Mouse (Mus musculus) naive thymus-derived CD4-positive, alpha-beta T cell, adult 2 months (primary cell): ENCODE measurements around the gene Ctnnd2.

Experiments
- DNase-seq: peaks from one replicate; pipeline ENCODE4 v3.0.0-alpha.2; 2011; ENCODE audit warnings: low read depth

Gene Ctnnd2

DNA sequence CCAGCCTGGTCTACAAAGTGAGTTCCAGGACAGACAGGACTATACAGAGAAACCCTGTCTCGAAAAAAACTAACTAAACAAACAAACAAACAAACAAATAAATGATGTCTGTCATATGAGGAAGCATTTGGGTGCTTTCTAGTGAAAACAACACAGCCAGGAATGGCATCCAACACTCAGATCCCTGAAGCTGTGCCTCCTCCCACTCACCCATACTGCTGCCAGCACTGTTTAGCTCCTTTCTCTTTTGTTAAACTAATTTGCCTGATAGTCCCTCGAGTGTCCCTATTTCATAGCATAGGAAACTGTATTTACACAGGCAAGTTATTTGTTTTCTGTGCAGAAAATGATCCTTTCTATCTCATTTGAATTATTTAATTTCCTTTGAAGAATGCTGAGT, 546.8 kb downstream of the Ctnnd2 start:
- DNase-seq = no peak

DNA sequence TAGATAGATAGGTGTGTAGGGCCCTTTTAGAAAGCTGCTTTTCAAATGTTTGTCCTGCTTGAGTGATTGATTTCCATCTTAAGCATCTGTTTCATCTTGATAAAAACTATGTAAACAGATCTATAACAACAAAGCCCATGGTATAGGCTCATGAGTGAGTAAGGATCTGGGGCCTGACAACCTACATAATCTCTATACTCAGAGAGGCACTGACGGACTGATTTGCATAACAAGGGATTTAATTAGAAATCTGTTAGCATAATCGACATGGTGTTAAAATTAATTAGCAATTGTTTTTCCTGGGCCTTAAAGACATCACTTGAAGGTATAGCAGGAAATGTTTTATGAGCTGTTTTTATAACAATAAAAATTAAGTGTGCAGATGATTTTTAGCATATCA, 548.7 kb downstream of the Ctnnd2 start:
- DNase-seq = no peak

DNA sequence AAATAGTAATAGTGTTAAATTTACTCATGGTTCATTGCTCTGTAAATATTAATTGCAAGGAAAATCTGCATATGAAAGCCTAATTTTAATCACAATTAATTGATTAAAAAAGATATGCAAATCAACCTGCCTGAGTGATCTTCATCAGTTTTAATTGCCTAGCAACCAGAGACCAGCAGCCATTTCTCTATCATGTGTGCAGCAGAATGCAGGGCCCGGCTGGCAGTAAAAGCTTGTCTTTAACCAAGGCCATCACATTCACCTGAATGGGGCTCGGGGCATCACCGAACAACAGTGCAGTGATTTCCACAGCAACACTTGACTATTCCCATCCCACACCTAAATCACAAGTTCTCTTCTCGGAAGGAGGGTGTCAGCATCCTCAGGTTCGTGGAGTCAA, 553.7 kb downstream of the Ctnnd2 start:
- no peak for DNase-seq

DNA sequence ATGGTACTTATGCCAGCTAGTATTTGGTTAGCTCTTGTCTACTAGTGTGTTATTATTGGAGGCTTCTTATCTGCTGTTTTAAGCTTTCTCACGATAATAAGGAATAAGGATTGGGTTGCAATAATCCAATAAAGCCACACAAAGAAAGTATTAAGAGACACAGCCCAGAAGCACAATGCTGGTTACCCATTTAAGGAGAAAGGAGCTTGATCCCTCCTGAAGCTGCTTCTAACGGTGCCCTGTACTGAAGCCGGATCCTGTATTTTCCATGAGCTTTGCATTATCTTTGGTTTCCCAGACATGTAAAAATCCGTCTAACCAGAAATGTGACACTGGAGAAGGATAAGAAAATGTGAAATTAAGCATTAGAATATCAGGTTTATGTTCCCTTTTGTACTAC, 565.8 kb downstream of the Ctnnd2 start:
- no peak for DNase-seq

DNA sequence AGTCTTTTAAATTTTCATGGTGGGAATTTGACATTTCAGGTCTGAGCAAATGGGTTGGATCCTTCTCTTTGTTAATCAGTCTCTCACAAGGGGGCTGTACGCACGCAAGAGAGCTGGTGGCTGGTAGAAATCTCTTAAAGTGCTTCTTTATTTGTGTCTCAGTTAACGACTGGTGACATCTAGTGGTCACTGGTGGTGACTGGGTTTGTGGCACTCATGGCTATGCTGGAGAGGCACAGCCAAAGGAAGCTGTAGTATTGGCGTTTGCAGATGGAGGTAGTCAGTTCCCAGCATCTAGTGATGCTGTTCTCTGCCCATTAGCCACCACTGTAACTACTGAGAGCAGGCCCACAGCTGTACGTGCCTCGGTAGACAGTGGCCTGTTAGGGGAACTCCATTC, 568.3 kb downstream of the Ctnnd2 start:
- DNase-seq = peak; percentile 74

DNA sequence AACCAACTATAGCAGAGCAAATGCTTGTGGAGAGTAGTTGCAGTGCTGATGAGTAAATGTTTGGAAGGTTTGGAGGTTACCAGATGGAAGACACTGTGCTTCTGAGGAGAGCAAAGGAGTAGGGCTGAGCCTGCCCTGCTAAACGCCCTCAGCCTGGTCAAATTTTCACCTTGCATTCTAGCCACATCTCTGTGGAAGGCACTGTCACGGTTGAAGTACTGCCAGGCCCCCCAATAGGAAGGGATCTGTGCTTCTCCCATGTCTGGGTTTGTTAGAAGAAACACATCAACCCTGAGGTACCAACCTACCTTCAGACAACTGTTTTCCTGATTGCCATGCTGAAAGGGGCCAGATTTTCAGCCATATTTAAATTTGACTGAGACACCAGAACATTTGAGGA, 585.6 kb downstream of the Ctnnd2 start:
- no peak for DNase-seq

DNA sequence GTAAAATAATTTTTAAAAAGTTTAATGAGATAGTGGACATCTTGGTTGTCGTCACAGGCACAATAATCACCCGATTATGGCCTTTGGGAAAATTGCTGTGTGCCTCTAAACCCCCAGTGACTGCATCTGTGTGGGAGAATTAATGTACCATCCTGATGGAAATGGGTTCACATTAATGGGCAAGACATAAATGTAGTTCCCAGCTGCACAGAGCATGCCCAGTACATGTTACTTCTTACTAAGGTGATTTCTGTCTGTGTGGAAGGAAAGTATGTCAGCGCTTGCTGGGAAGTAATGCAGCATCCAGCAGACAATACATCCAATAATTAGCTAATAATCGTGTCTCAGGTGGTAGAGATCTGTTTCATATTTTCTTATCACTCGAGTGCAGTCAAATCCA, 589.8 kb downstream of the Ctnnd2 start:
- no peak for DNase-seq

DNA sequence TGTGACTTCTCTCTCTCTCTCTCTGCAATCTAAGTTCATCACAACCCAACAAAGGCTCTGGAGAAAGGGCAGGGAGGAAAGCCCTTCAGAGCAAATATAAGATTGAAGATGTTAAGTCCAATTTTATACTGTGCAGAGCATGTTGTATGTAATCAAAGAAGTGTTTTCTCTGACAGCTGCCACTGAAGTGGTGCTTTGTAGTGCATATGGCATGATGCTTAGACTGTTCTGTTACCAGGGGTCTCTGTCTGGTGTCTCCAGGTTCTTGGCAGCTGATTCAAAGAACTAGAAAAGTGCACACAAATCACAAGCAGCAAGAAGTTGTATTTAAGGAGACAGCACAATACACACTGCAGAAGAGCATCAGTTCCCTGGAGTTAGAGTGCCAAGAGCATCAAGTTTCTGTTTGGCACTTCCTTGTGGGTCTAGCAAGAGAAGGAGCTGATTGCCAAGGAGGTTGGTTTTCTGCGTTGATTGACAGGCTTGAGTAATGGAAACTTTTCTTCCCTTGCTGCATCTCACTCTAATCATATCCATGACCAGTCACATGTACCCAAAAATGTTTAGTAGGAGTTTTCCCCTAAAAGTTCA, 590.4 kb downstream of the Ctnnd2 start:
- DNase-seq = no peak

DNA sequence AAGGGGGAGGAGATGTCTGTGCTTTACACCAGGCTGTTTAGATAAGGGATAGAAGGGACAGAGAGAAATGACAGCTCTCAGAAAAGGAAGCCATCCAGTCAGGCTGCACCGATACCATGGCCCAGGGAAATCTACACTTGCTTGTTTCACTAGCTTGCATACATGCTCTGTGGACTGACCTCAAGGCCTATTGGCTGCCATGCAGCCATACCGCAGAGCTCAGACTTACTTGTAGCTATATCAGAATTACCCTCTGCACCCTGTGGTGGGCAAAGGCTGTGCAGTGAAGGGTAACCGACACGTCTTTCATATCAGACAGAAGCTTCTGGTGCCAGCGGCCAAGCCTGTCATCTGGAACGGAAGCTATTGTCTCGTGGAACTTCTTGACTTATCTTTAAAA, 604.5 kb downstream of the Ctnnd2 start:
- DNase-seq = no peak

DNA sequence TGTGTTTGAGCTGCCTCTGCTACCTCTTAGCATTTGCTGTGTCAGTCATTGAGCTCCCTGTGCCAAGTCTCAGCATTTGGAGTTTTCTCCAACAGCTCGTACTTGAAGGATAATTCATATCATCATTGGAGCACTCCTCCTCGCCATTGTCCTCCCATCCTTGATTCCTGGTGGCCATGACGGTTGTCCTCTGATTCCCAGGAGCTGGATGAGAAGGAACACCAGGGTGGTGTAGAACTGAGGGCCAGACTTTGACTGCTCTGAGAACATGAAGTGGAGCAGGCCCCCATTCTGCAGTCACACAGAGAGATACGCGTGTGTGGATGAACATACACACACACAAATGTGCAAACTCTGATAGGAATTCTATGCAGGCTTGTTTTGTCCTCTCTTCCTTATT, 605.4 kb downstream of the Ctnnd2 start:
- DNase-seq = no peak

DNA sequence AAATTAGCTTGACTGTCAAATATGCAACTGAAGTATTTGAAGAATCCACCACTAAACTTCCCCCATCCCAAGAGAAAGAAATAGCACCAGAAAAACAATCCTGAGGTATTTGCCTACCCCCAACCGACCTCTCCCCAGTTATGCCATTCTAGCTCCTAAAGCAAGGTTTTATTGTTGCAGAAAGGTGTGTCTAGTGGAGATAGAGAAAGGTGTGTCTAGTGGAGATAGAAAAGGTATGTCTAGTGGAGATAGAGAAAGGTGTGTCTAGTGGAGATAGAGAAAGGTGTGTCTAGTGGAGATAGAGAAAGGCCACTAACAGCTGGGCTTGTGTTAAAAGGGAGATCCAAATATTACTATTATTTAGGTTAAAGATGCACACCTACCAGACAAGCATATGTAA, 607.5 kb downstream of the Ctnnd2 start:
- DNase-seq = no peak

DNA sequence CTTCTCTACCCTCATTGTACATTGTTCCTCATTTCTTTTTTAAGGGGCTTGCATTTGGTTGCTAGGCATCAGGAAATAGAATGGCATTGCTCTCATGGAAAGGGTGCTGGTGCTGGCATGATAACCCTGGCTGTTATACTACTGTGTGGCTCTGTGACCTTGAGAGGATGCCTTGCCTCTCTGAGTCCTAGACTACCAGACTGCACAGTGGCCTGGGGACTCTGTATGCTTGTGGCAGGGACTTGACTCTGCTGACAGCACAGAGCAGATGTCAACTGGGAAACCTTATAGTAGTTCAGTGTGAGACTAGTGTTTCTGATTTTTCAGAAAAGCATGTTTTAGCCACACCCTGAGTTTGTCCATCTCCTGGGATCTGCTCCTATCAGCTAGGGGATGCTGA, 608.6 kb downstream of the Ctnnd2 start:
- no peak for DNase-seq

DNA sequence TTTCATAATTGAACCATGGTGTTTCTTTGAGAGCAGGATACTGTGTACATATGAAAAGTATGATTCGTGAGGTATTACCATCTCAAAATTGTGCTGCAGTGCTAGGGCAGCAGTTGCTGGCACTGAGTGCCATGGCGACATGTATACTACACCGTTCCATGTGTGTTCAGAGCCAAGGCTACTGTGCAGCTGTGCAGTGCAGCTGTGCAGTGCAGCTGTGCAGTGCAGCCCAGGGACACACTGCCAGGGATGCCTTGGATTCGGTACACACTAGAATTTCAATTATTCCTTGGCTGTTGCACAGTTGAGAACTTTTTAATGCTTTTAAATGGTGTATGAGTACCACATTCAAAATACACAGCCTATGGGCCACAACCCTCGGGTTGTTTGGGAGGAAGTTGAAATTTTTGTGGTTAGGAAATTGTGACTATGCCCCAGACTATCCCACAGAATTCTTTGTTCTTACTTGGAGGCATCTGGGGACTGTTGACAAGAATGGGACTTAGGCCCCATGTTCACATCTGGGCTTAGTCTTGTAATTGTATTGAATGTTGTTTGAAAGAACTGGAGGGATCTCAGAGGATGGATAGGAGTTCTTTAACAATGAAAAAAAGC, 613.4 kb downstream of the Ctnnd2 start:
- no peak for DNase-seq

DNA sequence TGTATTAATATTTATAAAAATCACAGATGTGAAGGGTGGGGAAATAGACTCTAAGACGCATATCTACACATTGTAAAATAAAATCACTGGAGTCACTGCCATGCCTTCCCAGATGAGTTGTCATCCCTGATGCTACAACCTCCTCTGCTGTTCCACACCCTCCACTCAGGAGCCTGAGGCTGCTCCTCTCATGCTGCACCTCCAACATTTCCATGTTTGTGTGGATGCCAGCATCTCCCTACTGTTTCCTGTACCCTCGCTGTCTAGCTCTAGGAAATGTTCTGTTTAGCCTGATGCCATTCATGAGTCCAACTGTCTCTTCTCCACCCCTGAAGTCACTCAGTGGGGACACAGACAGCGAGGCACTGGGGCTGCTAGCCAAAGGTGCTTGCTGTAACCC, 620.9 kb downstream of the Ctnnd2 start:
- DNase-seq = no peak

DNA sequence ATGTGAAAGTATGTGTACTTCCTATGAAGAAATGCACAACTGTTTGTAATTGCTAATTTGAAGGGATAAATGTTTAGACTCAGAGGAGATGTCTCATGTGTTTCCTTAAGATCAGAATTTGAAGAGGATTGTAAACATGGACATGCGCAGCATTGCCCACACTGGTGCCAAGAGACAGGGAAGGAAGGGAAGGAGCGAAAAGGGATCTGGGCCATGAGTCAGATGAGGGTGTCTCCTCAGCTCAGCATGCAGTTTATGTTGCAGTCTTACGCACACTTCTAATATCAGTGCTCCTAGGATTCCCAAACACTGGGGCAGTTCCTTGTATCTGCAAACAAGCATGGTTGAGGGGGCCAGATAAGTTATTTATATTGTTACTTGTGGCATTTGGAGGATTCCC, 623.3 kb downstream of the Ctnnd2 start:
- no peak for DNase-seq

DNA sequence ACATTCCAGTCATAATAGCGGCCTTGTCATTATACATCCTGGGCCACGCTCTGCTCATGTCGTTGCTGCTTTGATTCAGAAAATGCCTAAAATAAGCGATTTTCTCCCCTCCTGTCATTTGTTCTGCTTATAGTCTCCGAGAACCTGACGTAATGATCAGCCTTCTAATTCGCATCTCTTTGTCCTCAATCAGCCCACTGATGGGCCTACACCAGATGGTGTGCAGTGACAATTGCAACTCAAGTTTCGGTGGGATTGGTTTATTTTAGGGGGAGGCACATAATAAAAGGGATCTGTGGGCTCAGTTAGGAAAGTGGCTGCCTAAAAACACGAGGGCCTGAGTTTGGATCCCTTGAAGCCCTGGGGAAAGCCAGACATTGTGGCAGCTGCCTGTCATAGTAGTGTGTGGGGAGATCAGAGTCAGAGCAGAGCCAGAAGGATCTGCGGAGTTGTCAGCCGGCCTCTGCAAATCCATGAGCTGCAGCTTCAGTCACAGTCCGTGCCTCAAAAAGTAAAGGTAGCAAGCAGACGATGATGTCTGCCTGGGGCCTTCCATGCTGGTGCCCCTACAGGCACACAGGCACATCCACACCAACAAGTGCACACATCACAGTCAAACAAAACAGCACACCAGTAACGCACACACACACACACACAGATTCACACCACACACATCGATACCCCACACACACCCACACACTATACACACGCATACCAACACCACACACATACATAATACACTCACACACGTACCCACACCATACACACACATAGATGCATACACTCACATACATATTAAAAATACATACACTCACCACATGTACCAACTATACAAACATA, 655.3 kb downstream of the Ctnnd2 start:
- no peak for DNase-seq

DNA sequence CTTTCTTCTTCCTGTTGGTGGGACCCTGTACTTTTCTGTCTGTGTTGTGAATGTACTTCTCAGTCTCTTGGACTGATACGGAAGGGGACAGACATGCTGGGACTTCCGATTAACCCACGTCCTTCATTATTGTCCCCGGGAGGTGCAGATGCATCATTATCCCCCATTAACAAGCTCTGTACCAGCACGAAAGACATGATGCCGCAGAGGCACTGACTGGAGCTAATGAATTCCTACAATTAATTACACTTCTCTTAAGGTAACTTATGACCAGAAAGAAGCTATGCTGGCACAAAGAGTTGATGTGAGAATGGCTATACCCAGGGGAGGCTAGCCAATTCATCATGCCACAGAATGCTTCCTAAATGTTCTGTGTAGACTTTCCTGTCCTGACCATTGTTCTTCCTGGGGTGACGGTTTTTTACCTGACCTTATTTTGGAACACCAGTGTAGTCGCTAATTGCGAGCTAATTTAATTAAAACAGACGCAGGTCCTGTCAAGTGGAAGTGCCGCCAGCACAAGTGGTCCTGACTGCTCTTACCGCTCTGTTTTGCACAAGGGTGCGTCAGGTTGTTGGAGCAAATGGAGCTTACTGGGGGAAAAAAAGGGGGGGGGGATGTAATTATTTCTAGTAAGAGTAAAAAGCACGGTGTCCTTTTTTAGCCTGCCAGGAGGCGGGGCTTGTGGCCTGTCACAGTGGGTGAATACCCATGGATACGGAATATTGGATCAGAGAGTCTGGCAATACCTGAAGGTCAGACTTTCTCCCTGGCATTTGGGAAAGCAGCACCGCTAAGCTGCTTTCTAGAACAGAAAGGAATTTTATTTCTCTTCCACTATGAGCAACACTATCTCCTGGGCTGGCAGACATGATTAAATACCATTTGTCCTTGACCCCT, 685.1 kb downstream of the Ctnnd2 start:
- no peak for DNase-seq

DNA sequence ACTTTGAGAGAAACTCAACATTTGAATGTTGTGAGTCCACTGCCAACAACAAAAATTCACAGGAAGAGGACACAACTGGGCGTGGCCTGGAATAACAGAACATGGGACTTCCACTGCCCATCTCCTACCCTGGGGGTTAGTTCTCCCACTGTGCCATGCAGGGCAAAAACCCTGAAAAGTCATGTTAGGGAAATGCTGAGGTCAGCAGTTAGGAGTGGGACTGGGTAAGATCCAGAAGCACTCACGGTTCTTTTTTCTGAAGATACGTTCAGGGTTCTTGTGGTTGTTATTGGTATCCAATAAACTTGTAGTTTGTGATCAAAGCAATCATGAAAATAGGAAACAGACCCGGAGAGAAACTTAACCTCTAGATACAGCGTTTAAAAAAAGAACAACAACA, 695.0 kb downstream of the Ctnnd2 start:
- DNase-seq = no peak

DNA sequence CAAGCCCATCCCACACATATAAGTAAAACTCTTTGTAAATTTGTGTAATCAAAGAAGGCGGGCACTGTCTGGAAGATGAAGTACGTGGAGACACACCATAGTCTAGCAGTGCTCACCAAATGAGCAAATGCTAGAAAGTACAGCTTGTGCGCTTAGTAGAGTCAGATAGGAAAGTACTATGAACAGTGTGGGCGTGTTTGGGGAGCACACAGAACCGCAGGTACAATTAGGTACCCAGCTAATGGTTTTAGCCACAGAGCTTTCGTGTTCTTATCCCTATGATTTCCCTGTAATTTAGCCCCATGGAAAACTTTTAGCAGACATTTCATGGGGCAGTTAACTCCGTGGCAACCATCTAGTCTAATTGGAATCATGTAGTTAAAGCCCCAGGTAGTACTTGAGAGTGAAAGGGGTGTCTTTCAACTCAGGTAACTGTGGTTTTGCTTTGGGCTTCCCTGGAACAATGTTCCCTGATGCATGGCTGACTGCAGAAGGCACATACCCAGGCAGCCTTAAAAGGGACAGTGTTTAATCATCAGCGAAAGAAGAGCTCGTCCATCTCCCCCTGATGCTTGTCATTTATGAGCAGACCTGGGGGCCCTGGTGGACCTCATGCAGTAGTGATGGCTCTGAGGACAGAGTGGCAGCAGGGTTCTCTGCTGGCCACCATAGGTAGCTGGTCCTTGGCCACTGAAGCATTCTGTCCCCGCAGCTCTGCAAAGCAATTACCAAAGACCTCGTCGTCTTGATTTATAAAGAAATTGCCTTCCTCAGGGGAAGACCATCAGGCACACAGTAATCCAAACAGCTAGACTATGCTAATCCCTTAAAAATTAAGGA, 697.5 kb downstream of the Ctnnd2 start:
- DNase-seq = no peak

DNA sequence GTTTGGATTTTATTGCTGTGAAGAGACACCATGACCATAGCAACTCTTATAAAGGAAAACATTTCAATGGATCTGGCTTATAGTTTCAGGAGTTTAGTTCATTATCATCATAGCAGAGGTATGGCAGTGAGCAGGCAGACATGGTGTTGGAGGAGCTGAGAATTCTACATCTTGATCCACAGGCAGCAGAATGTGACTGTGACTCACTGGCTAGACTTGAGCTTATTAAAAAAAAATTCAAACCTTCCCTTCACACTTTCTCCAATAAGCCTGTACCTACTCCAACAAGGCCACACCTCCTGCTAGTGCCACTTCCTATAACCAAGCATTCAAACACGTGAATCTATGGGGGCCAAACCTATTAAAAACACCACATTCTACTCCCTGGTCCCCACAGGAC, 703.1 kb downstream of the Ctnnd2 start:
- DNase-seq = no peak

DNA sequence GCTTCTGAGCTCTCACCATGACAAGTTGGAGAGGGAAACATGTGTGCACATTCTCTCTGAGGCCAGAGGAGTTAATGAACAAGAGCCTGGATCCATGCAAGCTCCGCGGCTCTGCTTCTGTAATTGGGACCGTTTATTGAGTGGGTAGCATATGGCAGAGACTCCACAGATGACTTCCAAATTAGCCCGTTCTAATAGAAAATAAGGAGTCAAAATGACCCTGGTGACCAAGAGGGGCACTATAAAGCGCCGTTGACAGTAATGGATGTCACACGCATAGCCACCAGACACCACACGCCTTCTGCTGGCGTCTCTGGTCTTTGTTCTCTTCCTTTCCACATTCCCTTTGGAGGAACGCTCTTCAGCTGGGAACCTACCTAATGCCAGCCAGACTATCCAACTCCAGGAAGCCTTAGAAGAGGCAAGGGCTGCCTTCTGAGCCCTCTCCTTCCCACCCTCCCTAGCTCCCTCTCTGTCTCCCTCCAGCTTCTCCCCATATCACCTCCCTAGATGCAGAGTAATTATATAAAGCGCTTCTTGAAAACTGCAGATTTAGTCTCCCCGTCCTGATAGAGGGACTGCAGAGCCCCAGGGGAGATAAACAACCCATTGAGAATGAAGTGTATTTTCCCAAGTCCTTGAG, 712.4 kb downstream of the Ctnnd2 start:
- no peak for DNase-seq
